In the genomic region with DNA sequence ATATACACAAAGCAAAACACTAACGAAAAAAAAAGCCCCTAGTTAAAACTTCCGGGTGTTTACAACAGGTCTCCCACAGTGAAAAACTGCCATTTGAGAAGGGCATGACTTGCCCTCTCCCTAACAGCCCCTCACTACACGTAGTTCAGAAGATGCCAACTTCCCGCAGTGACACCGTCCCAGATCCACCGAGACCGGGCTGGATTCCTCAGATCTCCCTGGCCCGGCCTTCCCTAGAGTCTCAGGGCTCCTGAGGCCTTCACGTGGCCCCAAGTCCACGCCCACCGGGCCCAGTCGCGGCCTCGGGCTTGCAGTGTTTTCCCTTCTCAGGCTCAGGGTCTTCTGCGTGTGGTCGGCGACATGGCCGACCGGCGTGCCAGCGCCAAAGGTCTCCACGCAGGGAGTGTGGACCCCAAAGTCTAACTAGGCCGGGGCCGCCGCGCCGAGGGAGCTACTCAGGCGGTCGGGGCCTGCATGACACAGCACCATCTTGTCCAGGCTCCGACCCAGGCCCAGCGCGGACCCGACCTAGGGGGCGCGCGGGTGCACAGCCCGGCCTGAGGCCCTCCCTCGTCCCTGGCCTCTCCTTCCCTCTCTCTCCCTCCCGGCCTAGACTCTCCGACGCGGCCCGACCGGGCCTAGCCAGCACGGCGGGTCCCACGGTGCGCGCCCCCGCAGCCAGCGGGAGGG, we compare ENCODE assay signal across 8 mouse cellular contexts. TPM values are rescaled to one million over a fixed set of nuclear protein-coding genes. Genes with fewer than 3 reads are reported as not detected.
DNase-seq lines count a peak whose midpoint lies in the region; ATAC-seq and TF ChIP-seq lines count a peak whose summit lies in the region.

No protein-coding gene starts in this region.

- WGBS in embryonic facial prominence, embryonic 13.5 days = 0% methylated on average over 41 of the region's 51 CpGs
- WGBS in heart, adult 2 months = under 1% methylated on average over 51 of the region's 51 CpGs
- 0% methylated on average over 33 of the region's 51 CpGs for WGBS in limb, embryonic 14.5 days
- 0% methylated on average over 50 of the region's 51 CpGs for WGBS in midbrain, embryonic 16.5 days
- under 1% methylated on average over 51 of the region's 51 CpGs for WGBS in spleen, adult 2 months

- H3K4me1 ChIP-seq in embryonic facial prominence, embryonic 13.5 days = peaks cover 14% of the 10 kb centered on the region
- peaks cover 8% of the 10 kb centered on the region for H3K4me1 ChIP-seq in heart, adult 2 months (ENCODE audit: control insufficient read depth, insufficient read depth, low read length)
- H3K4me1 ChIP-seq in limb, embryonic 14.5 days (ENCODE audit: control insufficient read depth, insufficient read depth, low read length) = peaks cover 10% of the 10 kb centered on the region
- peaks cover 30% of the 10 kb centered on the region for H3K4me1 ChIP-seq in midbrain, embryonic 16.5 days (ENCODE audit: control insufficient read depth, insufficient read depth, low read length)
- peaks cover 9% of the 10 kb centered on the region for H3K4me1 ChIP-seq in spleen, adult 2 months (ENCODE audit: control insufficient read depth, insufficient read depth, insufficient read length)

- intact Hi-C loops in heart, adult 2 months (cut with DNase I) = no loop called here

- peak overlapping the region; percentile 100 for H3K27ac ChIP-seq in embryonic facial prominence, embryonic 13.5 days
- H3K27ac ChIP-seq in heart, adult 2 months = peak overlapping the region; percentile 98
- peak overlapping the region; percentile 99 for H3K27ac ChIP-seq in limb, embryonic 14.5 days (replicated peaks; ENCODE audit: low read depth, low read length)
- peak overlapping the region; percentile 98 for H3K27ac ChIP-seq in midbrain, embryonic 16.5 days (ENCODE audit: low read length)
- H3K27ac ChIP-seq in spleen, adult 2 months (ENCODE audit: insufficient read depth, low read length) = peak overlapping the region; percentile 96

- DNase-seq in 3T3-L1 (ENCODE audit: low read depth, low spot score) = peak; percentile 78
- peak; percentile 88 to 91 for DNase-seq in adrenal gland, postnatal 36 days
- peak; percentile 82 to 85 for DNase-seq in heart, adult 2 months
- DNase-seq in kidney, adult 8-10 months = peak; percentile 78 to 84
- peak; percentile 69 for DNase-seq in limb, embryonic 14.5 days (ENCODE audit: low spot score)
- DNase-seq in spleen, adult 2 months (ENCODE audit: low read depth in 1 of 2, low spot score in 2 of 2) = peak; percentile 49 to 61

- peak overlapping the region; percentile 89 for H3K4me2 ChIP-seq in embryonic facial prominence, embryonic 13.5 days
- H3K4me2 ChIP-seq in limb, embryonic 14.5 days (replicated peaks; ENCODE audit: low read depth, low read length, severe bottlenecking) = peak overlapping the region; percentile 87
- peak overlapping the region; percentile 71 for H3K4me2 ChIP-seq in midbrain, embryonic 16.5 days (ENCODE audit: low read length)

- H3K9me3 ChIP-seq in embryonic facial prominence, embryonic 13.5 days = no peaks in the 10 kb centered on the region
- H3K9me3 ChIP-seq in limb, embryonic 14.5 days (ENCODE audit: control insufficient read depth, low read length) = no peaks in the 10 kb centered on the region
- H3K9me3 ChIP-seq in midbrain, embryonic 16.5 days (replicated peaks; ENCODE audit: control insufficient read depth, low read length, poor library complexity, severe bottlenecking) = no peaks in the 10 kb centered on the region

- peak overlapping the region; percentile 93 for H3K4me3 ChIP-seq in embryonic facial prominence, embryonic 13.5 days
- peak overlapping the region; percentile 81 for H3K4me3 ChIP-seq in heart, adult 2 months
- H3K4me3 ChIP-seq in limb, embryonic 14.5 days (replicated peaks; ENCODE audit: low read length) = peak overlapping the region; percentile 91
- H3K4me3 ChIP-seq in midbrain, embryonic 16.5 days (ENCODE audit: low read depth, low read length) = peak overlapping the region; percentile 98
- H3K4me3 ChIP-seq in spleen, adult 2 months (ENCODE audit: extremely low read depth, insufficient read depth, insufficient read length) = peak overlapping the region; percentile 99

- peaks cover 3% of the 10 kb centered on the region; the same call in 1 of the 2 replicates for H3K79me2 ChIP-seq in heart, adult 2 months (replicated peaks; ENCODE audit: control insufficient read depth, insufficient read depth, low read length)

- 0 out of 2 replicates have a peak, but pooled peaks have one; percentile 22 for TF ChIP-seq EP300 in heart, adult 2 months (IDR thresholded peaks at IDR 0.05; ENCODE audit: insufficient read depth, low read depth, low read length)

- TF ChIP-seq CTCF in heart, adult 2 months (IDR thresholded peaks at IDR 0.05) = peak; percentile 52
- no peak for TF ChIP-seq CTCF in spleen, adult 2 months (IDR thresholded peaks at IDR 0.05; ENCODE audit: extremely low read depth, insufficient read depth, insufficient read length, insufficient replicate concordance)

- peak; percentile 34; the same call in 1 of the 2 replicates for TF ChIP-seq POLR2A in heart, adult 2 months (IDR thresholded peaks at IDR 0.05; ENCODE audit: insufficient read depth, low read depth, low read length)
- TF ChIP-seq POLR2A in limb, embryonic 14.5 days (IDR thresholded peaks at IDR 0.05; ENCODE audit: borderline replicate concordance, extremely low read depth, insufficient read depth, insufficient read length) = no peak
- no peak for TF ChIP-seq POLR2A in spleen, adult 2 months (IDR thresholded peaks at IDR 0.05; ENCODE audit: low read depth, low read length)

- H3K36me3 ChIP-seq in embryonic facial prominence, embryonic 13.5 days = peaks cover 25% of the 10 kb centered on the region
- peaks cover 30% of the 10 kb centered on the region for H3K36me3 ChIP-seq in heart, adult 2 months (ENCODE audit: control insufficient read depth, insufficient read depth, low read length)
- peaks cover 21% of the 10 kb centered on the region for H3K36me3 ChIP-seq in limb, embryonic 14.5 days (ENCODE audit: control insufficient read depth, insufficient read depth, low read length)
- H3K36me3 ChIP-seq in midbrain, embryonic 16.5 days (ENCODE audit: control insufficient read depth, insufficient read depth, low read length) = peaks cover 8% of the 10 kb centered on the region
- H3K36me3 ChIP-seq in spleen, adult 2 months (ENCODE audit: control insufficient read depth, insufficient read depth, low read length) = peaks cover 1% of the 10 kb centered on the region; the same call in 1 of the 2 replicates

- peak overlapping the region; percentile 97 for H3K9ac ChIP-seq in embryonic facial prominence, embryonic 13.5 days
- peak overlapping the region; percentile 99 for H3K9ac ChIP-seq in heart, adult 2 months (ENCODE audit: low read depth, low read length)
- peak overlapping the region; percentile 96 for H3K9ac ChIP-seq in limb, embryonic 14.5 days (ENCODE audit: low read depth, low read length, severe bottlenecking)
- H3K9ac ChIP-seq in midbrain, embryonic 16.5 days (ENCODE audit: low read depth, low read length) = peak overlapping the region; percentile 94

- no peaks in the 10 kb centered on the region for H3K27me3 ChIP-seq in embryonic facial prominence, embryonic 13.5 days
- H3K27me3 ChIP-seq in heart, adult 2 months (ENCODE audit: control insufficient read depth, insufficient read depth, low read length) = no peaks in the 10 kb centered on the region
- H3K27me3 ChIP-seq in limb, embryonic 14.5 days (ENCODE audit: control insufficient read depth, insufficient read depth, low read length) = no peaks in the 10 kb centered on the region
- no peaks in the 10 kb centered on the region for H3K27me3 ChIP-seq in midbrain, embryonic 16.5 days (ENCODE audit: control insufficient read depth, insufficient read depth, low read depth, low read length)
- no peaks in the 10 kb centered on the region for H3K27me3 ChIP-seq in spleen, adult 2 months (ENCODE audit: control insufficient read depth, insufficient read depth, low read length)

- ATAC-seq in embryonic facial prominence, embryonic 13.5 days (ENCODE audit: insufficient number of reproducible peaks, insufficient read depth, low FRiP score, low TSS enrichment, low read depth) = peak; percentile 77
- ATAC-seq in limb, embryonic 14.5 days (ENCODE audit: low FRiP score, low read depth) = peak; percentile 66
- peak; percentile 80 for ATAC-seq in midbrain, embryonic 16.5 days

RNA-seq across cellular contexts. Expression of gene Vcp, which starts 0.7 kb away (rescaled TPM):
- total RNA-seq in adrenal gland, postnatal 36 days (2021) = 100 to 1,000 TPM; 332 to 368 TPM
- polyA plus RNA-seq in embryonic facial prominence, embryonic 13.5 days (2015; fragmentation: Nextera tagmentation; extraction: Ambion mirVana) = 530 and 567 TPM in 2 replicates
- total RNA-seq in heart, adult 2 months (2021) = 100 to 1,000 TPM; 238 to 254 TPM
- 127 and 204 TPM in 2 replicates for polyA plus RNA-seq in heart, adult 2 months (2012; rRNA removed)
- 194 and 248 TPM in 2 replicates for polyA plus RNA-seq in limb, embryonic 14.5 days (2012; rRNA removed)
- polyA plus RNA-seq in limb, embryonic 14.5 days (2014; fragmentation: Nextera tagmentation; extraction: Ambion mirVana) = 468 and 501 TPM in 2 replicates
- 498 and 509 TPM in 2 replicates for polyA plus RNA-seq in midbrain, embryonic 16.5 days (2015; fragmentation: Nextera tagmentation; extraction: Ambion mirVana)
- polyA plus RNA-seq in spleen, adult 2 months (2012; rRNA removed) = 68.4 and 76.1 TPM in 2 replicates

RNA-seq across cellular contexts. Expression of gene Fancg, which starts 10.7 kb away (rescaled TPM):
- total RNA-seq in adrenal gland, postnatal 36 days (2021) = 10 to 100 TPM in 1 of 2 experiments, 1 to 10 TPM in 1; 6.3 to 14.2 TPM
- 18.6 and 26.6 TPM in 2 replicates for polyA plus RNA-seq in embryonic facial prominence, embryonic 13.5 days (2015; fragmentation: Nextera tagmentation; extraction: Ambion mirVana)
- 1 to 10 TPM; 2.8 to 3.2 TPM for total RNA-seq in heart, adult 2 months (2021)
- 3.9 and 4.9 TPM in 2 replicates for polyA plus RNA-seq in heart, adult 2 months (2012; rRNA removed)
- 31.3 and 33.6 TPM in 2 replicates for polyA plus RNA-seq in limb, embryonic 14.5 days (2012; rRNA removed)
- polyA plus RNA-seq in limb, embryonic 14.5 days (2014; fragmentation: Nextera tagmentation; extraction: Ambion mirVana) = 20.1 and 20.4 TPM in 2 replicates
- 26.9 and 30.0 TPM in 2 replicates for polyA plus RNA-seq in midbrain, embryonic 16.5 days (2015; fragmentation: Nextera tagmentation; extraction: Ambion mirVana)
- polyA plus RNA-seq in spleen, adult 2 months (2012; rRNA removed) = 13.5 and 16.7 TPM in 2 replicates

RNA-seq across cellular contexts. Expression of gene Pigo, which starts 26.0 kb away (rescaled TPM):
- total RNA-seq in adrenal gland, postnatal 36 days (2021) = 10 to 100 TPM; 16.0 to 19.6 TPM
- 24.4 and 27.8 TPM in 2 replicates for polyA plus RNA-seq in embryonic facial prominence, embryonic 13.5 days (2015; fragmentation: Nextera tagmentation; extraction: Ambion mirVana)
- total RNA-seq in heart, adult 2 months (2021) = 10 to 100 TPM; 21.0 to 26.5 TPM
- polyA plus RNA-seq in heart, adult 2 months (2012; rRNA removed) = 20.1 and 27.1 TPM in 2 replicates
- polyA plus RNA-seq in limb, embryonic 14.5 days (2012; rRNA removed) = 33.4 and 44.3 TPM in 2 replicates
- 17.6 and 22.1 TPM in 2 replicates for polyA plus RNA-seq in limb, embryonic 14.5 days (2014; fragmentation: Nextera tagmentation; extraction: Ambion mirVana)
- polyA plus RNA-seq in midbrain, embryonic 16.5 days (2015; fragmentation: Nextera tagmentation; extraction: Ambion mirVana) = 29.0 and 32.0 TPM in 2 replicates
- polyA plus RNA-seq in spleen, adult 2 months (2012; rRNA removed) = 25.2 and 33.4 TPM in 2 replicates

RNA-seq across cellular contexts. Expression of gene 1700022I11Rik, which starts 30.2 kb away (rescaled TPM):
- total RNA-seq in adrenal gland, postnatal 36 days (2021) = not detected
- 0.25 and 1.2 TPM in 2 replicates for polyA plus RNA-seq in embryonic facial prominence, embryonic 13.5 days (2015; fragmentation: Nextera tagmentation; extraction: Ambion mirVana)
- total RNA-seq in heart, adult 2 months (2021) = not detected
- polyA plus RNA-seq in heart, adult 2 months (2012; rRNA removed) = not detected in 2 replicates
- polyA plus RNA-seq in limb, embryonic 14.5 days (2012; rRNA removed) = not detected in 2 replicates
- 0.45 and 0.48 TPM in 2 replicates for polyA plus RNA-seq in limb, embryonic 14.5 days (2014; fragmentation: Nextera tagmentation; extraction: Ambion mirVana)
- 0.43 and 0.57 TPM in 2 replicates for polyA plus RNA-seq in midbrain, embryonic 16.5 days (2015; fragmentation: Nextera tagmentation; extraction: Ambion mirVana)
- polyA plus RNA-seq in spleen, adult 2 months (2012; rRNA removed) = not detected in 2 replicates

RNA-seq across cellular contexts. Expression of gene Stoml2, which starts 31.9 kb away (rescaled TPM):
- 100 to 1,000 TPM; 191 to 261 TPM for total RNA-seq in adrenal gland, postnatal 36 days (2021)
- polyA plus RNA-seq in embryonic facial prominence, embryonic 13.5 days (2015; fragmentation: Nextera tagmentation; extraction: Ambion mirVana) = 329 and 332 TPM in 2 replicates
- total RNA-seq in heart, adult 2 months (2021) = 100 to 1,000 TPM; 101 to 114 TPM
- polyA plus RNA-seq in heart, adult 2 months (2012; rRNA removed) = 97.3 and 117 TPM in 2 replicates
- polyA plus RNA-seq in limb, embryonic 14.5 days (2012; rRNA removed) = 156 and 171 TPM in 2 replicates
- polyA plus RNA-seq in limb, embryonic 14.5 days (2014; fragmentation: Nextera tagmentation; extraction: Ambion mirVana) = 316 and 318 TPM in 2 replicates
- 211 and 234 TPM in 2 replicates for polyA plus RNA-seq in midbrain, embryonic 16.5 days (2015; fragmentation: Nextera tagmentation; extraction: Ambion mirVana)
- polyA plus RNA-seq in spleen, adult 2 months (2012; rRNA removed) = 42.8 and 47.0 TPM in 2 replicates

Comparison
In these comparisons a context has a peak if more than half of its experiments do, and no peak if none do; other contexts are left out.
1. Peak in every context shown above with its lines: DNase-seq, ATAC-seq, H3K4me3 ChIP-seq and H3K27ac ChIP-seq.